Mouse (Mus musculus) small intestine, adult 2 months (tissue): ENCODE data around the gene Cpeb2.

ENCODE experiments used
- CTCF ChIP-seq: fragments of 200-500 bp; IDR thresholded peaks from 2 replicates; pipeline ENCODE4 v1.5.1; 2012; ENCODE audit warnings: low read depth, mild to moderate bottlenecking, control low read depth, inconsistent platforms, low read length, moderate library complexity, mixed read lengths; ENCODE audit not compliant: insufficient replicate concordance, insufficient read length; ENCODE audit errors: extremely low read depth
- POLR2A ChIP-seq: fragments of 200-500 bp; IDR thresholded peaks from 2 replicates; pipeline ENCODE4 v1.6.1; 2012; ENCODE audit warnings: low read depth, mild to moderate bottlenecking, control low read depth, inconsistent platforms, low read length, moderate library complexity

- no peak for TF ChIP-seq CTCF
- no peak for TF ChIP-seq POLR2A
Observed at GRCm38 (mm10) chr5:43324311-43324862, 91.4 kb downstream of the Cpeb2 start.
